Mouse (Mus musculus): ENCODE data around the gene Gm13271. TPM values are rescaled to one million over a fixed set of nuclear protein-coding genes. Genes with fewer than 3 reads are reported as not detected.
"Not testable (repeated sequence)": the region's sequence is repeated elsewhere in the genome, so short reads cannot be mapped to it uniquely, and the experiment has no call there.

Gm13271 gene
- polyA plus RNA-seq (2015; fragmentation: Nextera tagmentation; extraction: Ambion mirVana): not detected in 2 replicates

DNA sequence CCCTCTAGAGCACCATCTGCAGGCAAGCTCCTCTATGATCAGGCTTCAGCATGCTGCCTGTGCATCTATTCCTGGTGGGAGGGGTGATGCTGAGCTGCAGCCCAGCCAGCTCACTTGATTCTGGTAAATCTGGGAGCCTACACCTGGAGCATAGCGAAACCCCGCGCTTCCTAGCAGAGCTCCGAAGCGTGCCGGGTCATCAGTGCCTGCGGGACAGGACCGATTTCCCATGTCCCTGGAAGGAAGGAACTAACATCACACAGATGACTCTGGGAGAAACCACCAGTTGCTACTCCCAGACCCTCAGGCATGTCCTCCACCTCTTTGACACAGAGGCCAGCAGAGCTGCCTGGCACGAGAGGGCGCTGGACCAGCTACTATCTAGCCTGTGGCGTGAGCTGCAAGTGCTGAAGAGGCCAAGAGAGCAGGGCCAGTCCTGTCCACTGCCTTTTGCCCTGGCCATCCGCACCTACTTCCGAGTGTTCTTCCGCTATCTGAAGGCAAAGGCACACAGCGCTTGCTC, at the start of gene Gm13271:
TSS of gene Gm13271 (plus strand) at position 51 of the 523 bp plus-strand sequence.
- H3K4me2 ChIP-seq; H3K9ac ChIP-seq; H3K4me3 ChIP-seq (replicated peaks); ATAC-seq (ENCODE audit: low read depth); H3K4me1 ChIP-seq (replicated peaks); H3K27me3 ChIP-seq; H3K36me3 ChIP-seq; H3K27ac ChIP-seq; H3K9me3 ChIP-seq (replicated peaks); DNase-seq: not testable (repeated sequence)
- 68% methylated on average over 15 of the region's 15 CpGs for WGBS (ENCODE audit: insufficient replicate concordance)

DNA sequence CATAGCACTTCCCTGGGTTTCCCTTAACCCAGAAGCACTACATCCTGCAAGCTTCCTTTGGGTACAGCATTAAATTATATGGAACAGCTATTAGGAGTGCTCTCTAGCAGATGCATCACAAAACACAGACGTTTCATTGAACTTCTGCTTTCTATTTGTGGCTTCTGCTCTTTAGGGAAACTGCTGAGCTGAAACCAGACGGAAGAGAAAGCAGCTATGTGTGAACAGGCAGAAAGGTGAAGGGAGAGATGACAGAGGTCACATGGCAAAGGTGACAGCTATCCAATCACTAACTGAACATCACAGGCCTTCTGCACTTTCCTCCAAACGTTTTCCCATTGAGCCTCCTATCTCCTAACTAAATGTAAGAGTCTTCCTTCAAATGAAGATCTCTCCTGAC, 48.7 kb upstream of the Gm13271 start:
- Histone ChIP-seq H3K27me3 (no peaks in the 10 kb centered on the region), H3K9me3 (replicated peaks) (no peaks in the 10 kb centered on the region), H3K36me3 (no peaks in the 10 kb centered on the region), H3K9ac (no peak overlapping the region), H3K27ac (no peak overlapping the region), H3K4me2 (no peak overlapping the region), H3K4me1 (replicated peaks) (no peaks in the 10 kb centered on the region), H3K4me3 (replicated peaks) (no peak overlapping the region)
- WGBS (ENCODE audit: insufficient replicate concordance): 13% methylated on average over 3 of the region's 3 CpGs
- DNase-seq (no peak), ATAC-seq (ENCODE audit: low read depth) (no peak)

DNA sequence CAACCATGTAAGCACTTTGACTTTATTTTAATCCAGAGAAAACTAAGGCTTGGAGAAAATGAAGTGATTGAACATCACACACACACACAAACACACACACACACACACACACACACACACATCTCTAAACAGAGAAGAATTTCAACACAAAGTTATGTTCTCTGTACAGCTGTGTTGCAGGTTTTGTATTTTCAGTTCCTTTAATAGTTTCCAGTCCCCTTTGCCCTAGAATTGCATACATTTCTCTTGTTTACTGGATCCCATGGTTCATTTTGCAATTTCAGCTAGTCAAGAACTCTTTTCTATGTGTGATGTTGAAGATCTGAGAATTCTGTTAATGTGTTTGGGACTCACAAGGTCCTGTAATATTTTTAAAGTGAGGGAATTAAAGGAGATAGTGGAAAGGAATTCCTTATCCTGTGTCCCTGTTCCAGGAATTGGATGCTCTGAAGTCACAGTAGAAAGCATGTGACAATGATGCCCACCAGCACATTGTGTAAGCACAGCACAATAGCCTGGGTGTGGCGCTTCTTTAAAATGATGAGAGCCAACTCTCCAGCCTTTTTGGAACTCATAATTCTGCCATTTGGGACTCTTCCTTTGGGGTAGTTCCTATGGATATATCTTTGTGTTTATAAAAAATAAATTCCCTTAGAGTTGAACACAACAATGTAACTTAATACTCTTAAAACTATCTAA, 47.4 kb upstream of the Gm13271 start:
- no peaks in the 10 kb centered on the region for H3K36me3 ChIP-seq
- no peak for ATAC-seq (ENCODE audit: low read depth)
- no peak overlapping the region for H3K9ac ChIP-seq

DNA sequence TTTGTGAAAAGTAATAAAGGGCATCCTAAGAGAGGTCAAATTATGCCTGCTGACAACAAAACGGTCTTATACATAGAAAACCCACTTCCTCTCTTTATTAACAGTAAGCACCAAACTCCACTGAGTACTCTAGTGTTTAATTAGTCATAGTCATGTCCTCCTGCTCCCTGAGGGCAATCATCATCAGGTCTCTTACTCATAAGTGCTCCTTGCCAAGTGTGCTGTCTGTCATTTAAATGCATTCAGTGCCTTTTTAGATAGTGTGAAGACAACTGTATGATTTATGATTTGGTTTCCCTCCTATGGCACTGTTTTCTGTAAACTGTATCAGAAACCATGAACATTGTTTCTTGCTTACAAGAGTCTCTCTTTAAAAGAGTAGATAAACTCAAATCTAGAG, 40.4 kb upstream of the Gm13271 start:
- H3K9me3 ChIP-seq (replicated peaks): no peaks in the 10 kb centered on the region
- no peak for DNase-seq
- 52% methylated on average over 1 of the region's 1 CpGs for WGBS (ENCODE audit: insufficient replicate concordance)
- H3K27me3 ChIP-seq: no peaks in the 10 kb centered on the region
- H3K4me3 ChIP-seq (replicated peaks): no peak overlapping the region
- peaks cover 10% of the 10 kb centered on the region for H3K4me1 ChIP-seq (replicated peaks)
- ATAC-seq (ENCODE audit: low read depth): no peak
- no peak overlapping the region for H3K27ac ChIP-seq
- H3K36me3 ChIP-seq: peaks cover 32% of the 10 kb centered on the region
- H3K4me2 ChIP-seq: no peak overlapping the region
- no peak overlapping the region for H3K9ac ChIP-seq

More for the DNA sequence above, 47.4 kb upstream of the Gm13271 start:
- DNase-seq: no peak
- H3K27me3 ChIP-seq: no peaks in the 10 kb centered on the region
- 67% methylated on average over 1 of the region's 1 CpGs for WGBS (ENCODE audit: insufficient replicate concordance)
- H3K9me3 ChIP-seq (replicated peaks): no peaks in the 10 kb centered on the region
- no peak overlapping the region for H3K4me3 ChIP-seq (replicated peaks)
- no peaks in the 10 kb centered on the region for H3K4me1 ChIP-seq (replicated peaks)
- no peak overlapping the region for H3K27ac ChIP-seq
- H3K4me2 ChIP-seq: no peak overlapping the region

DNA sequence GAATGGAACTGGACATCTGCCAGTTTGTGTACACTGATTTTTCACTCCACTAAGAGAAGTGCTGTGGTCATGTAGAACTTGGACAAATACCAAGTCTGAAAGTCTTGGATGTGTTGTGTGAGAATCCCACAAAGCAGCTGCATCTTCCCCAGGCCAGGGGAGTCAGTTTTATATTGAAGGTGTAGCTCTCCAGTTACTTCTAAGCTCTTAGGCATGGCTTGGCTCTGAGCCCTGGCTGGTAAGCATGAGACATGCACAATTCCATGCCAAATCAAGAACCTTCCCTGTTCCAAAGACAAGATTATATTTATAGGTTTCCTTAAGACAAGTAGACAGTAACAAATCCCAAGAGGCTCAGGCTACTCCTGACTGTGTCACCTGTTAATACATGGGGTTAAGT, 39.6 kb upstream of the Gm13271 start:
- no peak overlapping the region for H3K27ac ChIP-seq
- no peaks in the 10 kb centered on the region for H3K27me3 ChIP-seq
- ATAC-seq (ENCODE audit: low read depth) (no peak), DNase-seq (no peak)
- H3K4me3 ChIP-seq (replicated peaks): no peak overlapping the region
- peaks cover 16% of the 10 kb centered on the region for H3K4me1 ChIP-seq (replicated peaks)
- H3K9me3 ChIP-seq (replicated peaks): no peaks in the 10 kb centered on the region
- H3K36me3 ChIP-seq: peaks cover 34% of the 10 kb centered on the region
- H3K9ac ChIP-seq: no peak overlapping the region
- H3K4me2 ChIP-seq: no peak overlapping the region

DNA sequence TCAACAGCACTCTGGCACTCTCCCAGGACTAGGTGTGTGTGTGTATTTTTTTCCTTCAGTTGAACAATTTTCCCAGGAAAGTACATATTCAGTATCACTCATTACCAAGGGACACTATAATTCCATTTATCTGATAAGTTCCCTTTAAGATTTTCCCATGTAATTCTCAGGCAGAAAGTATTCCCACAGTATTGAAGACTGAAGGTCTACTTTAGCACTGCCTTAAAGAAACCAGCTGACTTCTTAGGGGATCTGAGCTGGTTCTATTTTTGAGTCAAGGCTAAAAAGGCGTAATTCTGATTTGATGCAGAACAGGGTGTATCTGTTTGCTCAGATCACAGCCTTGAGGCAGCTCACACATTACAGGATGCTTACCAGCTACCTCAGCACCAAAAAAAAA, 36.0 kb upstream of the Gm13271 start:
- WGBS (ENCODE audit: insufficient replicate concordance): 66% methylated on average over 1 of the region's 1 CpGs
- no peak for ATAC-seq (ENCODE audit: low read depth)

DNA sequence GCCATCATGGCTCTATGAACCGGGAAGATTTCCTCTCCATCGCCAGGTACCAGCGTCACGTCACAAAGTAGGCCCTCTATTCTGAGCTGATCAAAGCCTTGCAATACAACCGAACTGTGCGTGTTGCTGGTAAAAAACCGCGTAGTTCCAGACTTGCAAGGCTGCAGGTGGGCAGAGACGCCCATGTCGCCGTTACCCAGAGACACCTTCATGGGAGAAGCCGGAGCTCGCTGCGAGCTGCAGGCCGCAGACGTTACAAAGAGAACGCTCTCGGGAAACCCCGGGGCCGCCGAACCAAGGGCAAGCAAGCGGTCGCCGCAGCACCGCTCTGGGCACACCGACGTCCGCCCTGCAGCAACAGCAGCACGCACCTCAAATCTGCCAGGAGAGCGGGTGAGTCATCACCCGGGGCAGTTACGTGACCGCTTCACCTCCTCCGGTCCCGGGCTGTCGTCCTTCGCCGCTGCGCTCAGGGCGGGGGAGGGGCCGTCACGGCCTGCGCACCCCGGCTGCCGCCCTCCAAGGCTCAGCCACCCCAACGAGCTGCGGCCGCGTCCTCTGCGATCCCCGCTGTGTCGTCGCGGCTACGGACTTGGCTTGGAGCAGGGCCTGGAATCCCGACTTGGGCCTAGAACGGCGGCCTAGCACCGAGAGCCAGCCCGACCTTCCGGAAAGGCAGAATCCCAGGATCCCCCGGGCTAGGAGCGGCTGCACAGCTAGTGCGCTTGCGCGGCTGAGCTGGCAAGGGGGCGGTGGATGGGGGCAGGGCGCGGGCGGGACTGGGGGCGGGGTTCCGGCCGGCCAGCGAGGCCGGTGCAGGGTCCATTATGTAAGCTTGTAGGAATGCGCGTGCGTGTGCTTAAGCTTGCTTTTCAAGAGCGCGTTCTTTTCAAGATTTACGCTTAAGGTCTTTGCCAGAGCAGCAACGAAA, 32.6 kb upstream of the Gm13271 start, which contains the start of the genes Gm26566 and Klhl9:
TSS of gene Gm26566 (plus strand) at position 15 of the 931 bp plus-strand sequence.
TSS of gene Klhl9 (minus strand) at position 675 of the 931 bp plus-strand sequence.
- Histone ChIP-seq H3K9me3 (replicated peaks) (no peaks in the 10 kb centered on the region), H3K36me3 (peaks cover 19% of the 10 kb centered on the region), H3K4me1 (replicated peaks) (peaks cover 35% of the 10 kb centered on the region), H3K27ac (peak within 1 kb of the TSS; percentile 93), H3K9ac (peak within 1 kb of the TSS; percentile 88), H3K4me2 (peak within 1 kb of the TSS; percentile 88), H3K27me3 (no peaks in the 10 kb centered on the region), H3K4me3 (replicated peaks) (peak within 1 kb of the TSS; percentile 74)
- ATAC-seq (ENCODE audit: low read depth): peak; percentile 95
- WGBS (ENCODE audit: insufficient replicate concordance): under 1% methylated on average over 82 of the region's 82 CpGs
- DNase-seq: peak; percentile 83

More for the DNA sequence above, 36.0 kb upstream of the Gm13271 start:
- DNase-seq: no peak
- Histone ChIP-seq H3K9ac (0 out of 2 replicates have a peak overlapping the region, but pooled peaks have one; percentile 22), H3K9me3 (replicated peaks) (no peaks in the 10 kb centered on the region), H3K4me2 (peak overlapping the region; percentile 57), H3K27me3 (no peaks in the 10 kb centered on the region), H3K4me3 (replicated peaks) (peak overlapping the region; percentile 35), H3K36me3 (peaks cover 39% of the 10 kb centered on the region), H3K27ac (no peak overlapping the region), H3K4me1 (replicated peaks) (peaks cover 35% of the 10 kb centered on the region)

DNA sequence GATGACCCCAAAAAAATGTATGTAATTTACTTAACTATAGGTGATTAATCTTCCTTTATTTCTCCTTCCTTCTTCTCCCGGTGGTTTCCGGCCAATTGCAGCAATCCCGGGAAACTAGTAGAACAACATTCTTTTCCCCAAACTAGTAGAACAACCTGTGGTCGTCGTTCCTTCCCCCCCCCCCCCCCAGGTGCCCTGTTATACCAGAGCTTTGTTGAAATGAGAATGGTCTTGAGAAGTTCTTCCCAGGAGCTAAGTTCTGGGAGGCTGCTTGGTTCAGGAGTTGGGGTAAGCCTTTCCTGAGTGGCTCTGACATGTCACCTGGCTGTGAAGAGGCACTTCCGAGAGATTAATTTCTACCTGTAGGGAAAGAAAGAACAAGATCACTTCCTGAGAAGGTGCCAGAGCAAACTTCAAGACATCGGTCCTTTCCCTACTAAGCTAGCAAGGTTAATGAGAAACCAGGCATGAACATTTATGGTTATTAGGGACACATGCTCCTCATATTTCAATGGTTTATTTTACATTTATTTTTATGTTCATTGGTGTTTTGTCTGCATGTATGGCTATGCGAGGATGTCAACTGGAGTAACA, 31.1 kb upstream of the Gm13271 start:
- ATAC-seq (ENCODE audit: low read depth): no peak
- Histone ChIP-seq H3K4me3 (replicated peaks) (no peak overlapping the region), H3K9me3 (replicated peaks) (no peaks in the 10 kb centered on the region), H3K9ac (no peak overlapping the region), H3K27me3 (no peaks in the 10 kb centered on the region), H3K4me2 (no peak overlapping the region), H3K36me3 (peaks cover 16% of the 10 kb centered on the region), H3K27ac (no peak overlapping the region), H3K4me1 (replicated peaks) (peaks cover 29% of the 10 kb centered on the region)
- WGBS (ENCODE audit: insufficient replicate concordance): 58% methylated on average over 8 of the region's 8 CpGs
- DNase-seq: no peak

DNA sequence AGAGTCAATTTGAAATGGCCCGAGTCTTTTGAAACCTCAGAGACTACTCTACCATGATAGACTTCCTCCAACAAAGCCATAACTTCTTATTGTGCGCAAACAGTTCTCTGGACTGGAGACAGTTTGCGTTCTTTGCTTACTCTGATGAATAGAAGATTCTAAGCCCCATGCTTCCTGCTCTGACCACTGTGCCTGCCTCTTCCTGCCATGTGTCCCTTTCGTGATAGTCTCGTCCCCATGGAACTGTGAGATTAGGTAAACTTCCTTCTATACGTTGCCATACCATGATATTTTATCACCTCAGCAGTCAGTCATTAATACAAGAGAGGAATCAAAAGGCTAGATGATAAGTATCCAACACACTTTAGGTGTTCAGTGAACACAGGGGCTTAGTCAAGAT, 27.9 kb upstream of the Gm13271 start:
- H3K4me1 ChIP-seq (replicated peaks): peaks cover 3% of the 10 kb centered on the region
- H3K4me2 ChIP-seq: peak overlapping the region; percentile 8; the same call in 1 of the 2 replicates
- no peaks in the 10 kb centered on the region for H3K27me3 ChIP-seq
- WGBS (ENCODE audit: insufficient replicate concordance): 25% methylated on average over 6 of the region's 6 CpGs
- no peaks in the 10 kb centered on the region for H3K36me3 ChIP-seq
- no peak overlapping the region for H3K27ac ChIP-seq
- H3K9me3 ChIP-seq (replicated peaks): no peaks in the 10 kb centered on the region
- no peak for ATAC-seq (ENCODE audit: low read depth)
- no peak overlapping the region for H3K4me3 ChIP-seq (replicated peaks)
- no peak for DNase-seq
- H3K9ac ChIP-seq: no peak overlapping the region

DNA sequence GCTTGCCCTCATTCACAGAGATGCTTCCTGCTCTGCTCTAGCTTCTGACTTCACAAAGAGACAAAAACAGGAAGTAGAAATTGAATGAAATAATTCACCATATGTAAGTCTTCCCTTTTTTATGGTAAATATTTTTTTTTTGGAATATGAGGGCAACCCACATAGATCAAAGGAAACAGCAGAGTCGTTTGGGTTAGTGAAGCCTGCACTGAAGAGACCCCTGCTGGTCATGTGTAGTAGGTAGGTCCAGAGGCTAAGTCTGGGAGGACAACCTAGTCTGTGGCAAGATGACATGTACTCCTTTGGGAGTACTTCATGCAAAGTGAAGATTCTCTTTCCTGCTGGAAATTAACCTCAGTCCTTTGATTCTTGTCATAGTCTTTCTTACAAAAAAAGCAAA, 27.3 kb upstream of the Gm13271 start:
- H3K4me2 ChIP-seq: 0 out of 2 replicates have a peak overlapping the region, but pooled peaks have one; percentile 8
- no peaks in the 10 kb centered on the region for H3K36me3 ChIP-seq
- no peak overlapping the region for H3K27ac ChIP-seq
- ATAC-seq (ENCODE audit: low read depth) (no peak), DNase-seq (no peak)
- no peaks in the 10 kb centered on the region for H3K9me3 ChIP-seq (replicated peaks)
- H3K27me3 ChIP-seq: no peaks in the 10 kb centered on the region
- H3K4me1 ChIP-seq (replicated peaks): peaks cover 2% of the 10 kb centered on the region; the same call in 1 of the 2 replicates
- H3K9ac ChIP-seq: no peak overlapping the region
- 0% methylated on average over 1 of the region's 1 CpGs for WGBS (ENCODE audit: insufficient replicate concordance)
- H3K4me3 ChIP-seq (replicated peaks): no peak overlapping the region

DNA sequence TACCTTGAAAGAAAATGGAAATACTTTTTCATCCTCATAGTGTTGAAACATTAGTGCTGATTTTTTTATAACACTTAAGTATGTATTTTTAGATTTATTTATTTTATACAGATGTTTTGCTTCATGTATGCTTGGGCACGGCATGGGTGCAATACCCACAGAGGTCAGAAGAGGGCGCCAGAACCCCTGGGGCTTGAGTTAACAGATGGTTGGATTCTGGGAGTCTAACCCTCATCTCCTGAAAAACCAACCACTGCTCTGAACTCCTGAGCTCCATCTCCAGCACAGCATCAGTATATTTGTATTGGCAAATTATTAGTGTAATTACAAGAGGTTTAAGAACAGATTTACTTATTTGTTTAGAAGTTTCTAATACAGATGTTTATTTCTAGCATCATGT, 16.2 kb upstream of the Gm13271 start:
- no peak overlapping the region for H3K9ac ChIP-seq
- no peak overlapping the region for H3K4me2 ChIP-seq
- ATAC-seq (ENCODE audit: low read depth): no peak
- no peak overlapping the region for H3K27ac ChIP-seq
- H3K4me3 ChIP-seq (replicated peaks): no peak overlapping the region
- 3% methylated on average over 2 of the region's 2 CpGs for WGBS (ENCODE audit: insufficient replicate concordance)
- no peaks in the 10 kb centered on the region for H3K36me3 ChIP-seq
- DNase-seq: peak; percentile 23
- no peaks in the 10 kb centered on the region for H3K9me3 ChIP-seq (replicated peaks)
- no peaks in the 10 kb centered on the region for H3K4me1 ChIP-seq (replicated peaks)
- 0 out of 2 replicates have a peak, but pooled peaks cover 3% of the 10 kb centered on the region for H3K27me3 ChIP-seq
